In the genomic region with DNA sequence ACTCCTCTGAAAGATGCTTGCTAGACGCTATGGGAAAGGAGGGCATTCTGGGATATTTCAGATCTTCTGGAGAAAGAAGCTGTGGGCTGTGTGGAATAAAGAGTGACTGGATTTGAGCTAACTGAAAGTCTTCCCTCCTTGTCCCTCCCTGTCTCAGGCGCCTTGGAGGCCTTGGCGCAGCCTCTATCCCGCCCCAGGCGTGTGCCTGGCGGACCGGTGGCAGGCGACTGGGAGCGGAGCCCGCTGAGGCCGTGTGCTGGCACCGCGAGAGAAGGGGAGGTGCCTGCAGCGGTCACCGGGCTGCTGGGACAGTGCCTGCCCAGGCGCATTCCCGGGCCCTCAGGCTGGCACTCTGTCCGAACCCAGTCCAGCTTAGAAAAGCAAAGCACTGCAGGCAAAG, we compare ENCODE assay signal across 8 mouse cellular contexts. TPM values are rescaled to one million over a fixed set of nuclear protein-coding genes. Genes with fewer than 3 reads are reported as not detected.
DNase-seq lines count a peak whose midpoint lies in the region; ATAC-seq and TF ChIP-seq lines count a peak whose summit lies in the region.

No protein-coding gene starts in this region.

- H3K36me3 ChIP-seq in liver, embryonic 11.5 days (ENCODE audit: control insufficient read depth, insufficient read depth, low read length), result no peaks in the 10 kb centered on the region
- H3K36me3 ChIP-seq in liver, postnatal 0 days (replicated peaks; ENCODE audit: insufficient read depth, low read length), result no peaks in the 10 kb centered on the region
- H3K36me3 ChIP-seq in kidney, adult 2 months (ENCODE audit: control insufficient read depth, insufficient read depth, low read length), result no peaks in the 10 kb centered on the region
- H3K36me3 ChIP-seq in stomach, embryonic 16.5 days (ENCODE audit: control insufficient read depth, insufficient read depth, low read length), result no peaks in the 10 kb centered on the region; the same call in 1 of the 2 replicates

- no peaks in the 10 kb centered on the region for H3K9me3 ChIP-seq in liver, embryonic 11.5 days (ENCODE audit: control insufficient read depth, low read length)
- peaks cover 3% of the 10 kb centered on the region; the same call in 1 of the 2 replicates for H3K9me3 ChIP-seq in liver, postnatal 0 days (ENCODE audit: low read length)
- H3K9me3 ChIP-seq in stomach, embryonic 16.5 days (replicated peaks; ENCODE audit: control insufficient read depth, low read length), result peaks cover 7% of the 10 kb centered on the region; the same call in 1 of the 2 replicates

- no peak overlapping the region for H3K27ac ChIP-seq in liver, embryonic 11.5 days (ENCODE audit: low read depth, low read length)
- no peak overlapping the region for H3K27ac ChIP-seq in liver, postnatal 0 days (ENCODE audit: low read depth)
- H3K27ac ChIP-seq in cortical plate, adult 2 months (ENCODE audit: insufficient read depth, low read length), result no peak overlapping the region
- no peak overlapping the region for H3K27ac ChIP-seq in kidney, adult 2 months (ENCODE audit: insufficient read depth, low read depth, low read length)
- no peak overlapping the region for H3K27ac ChIP-seq in stomach, embryonic 16.5 days (ENCODE audit: low read length)

- no peak for ATAC-seq in liver, embryonic 11.5 days (replicated peaks; ENCODE audit: low FRiP score)
- no peak for ATAC-seq in liver, postnatal 0 days
- peak; percentile 59; the same call in 1 of the 2 replicates for ATAC-seq in stomach, embryonic 16.5 days (ENCODE audit: insufficient read depth, low FRiP score)

- no peak for TF ChIP-seq EP300 in liver, postnatal 0 days (IDR thresholded peaks at IDR 0.05; ENCODE audit: low read depth)

- H3K27me3 ChIP-seq in liver, embryonic 11.5 days (replicated peaks; ENCODE audit: control insufficient read depth, insufficient read depth, low read length), result peaks cover 77% of the 10 kb centered on the region
- peaks cover 69% of the 10 kb centered on the region for H3K27me3 ChIP-seq in liver, postnatal 0 days (ENCODE audit: insufficient read depth, low read length)
- peaks cover 4% of the 10 kb centered on the region for H3K27me3 ChIP-seq in kidney, adult 2 months (replicated peaks; ENCODE audit: control insufficient read depth, insufficient read depth, low read length)
- peaks cover 84% of the 10 kb centered on the region for H3K27me3 ChIP-seq in stomach, embryonic 16.5 days (ENCODE audit: control insufficient read depth, insufficient read depth, low read length)

- H3K4me3 ChIP-seq in liver, embryonic 11.5 days (ENCODE audit: low read depth, low read length), result no peak overlapping the region
- H3K4me3 ChIP-seq in liver, postnatal 0 days (ENCODE audit: low read depth, low read length), result no peak overlapping the region
- peak overlapping the region; percentile 54; the same call in 1 of the 2 replicates for H3K4me3 ChIP-seq in cortical plate, adult 2 months (ENCODE audit: insufficient read depth, low read length)
- H3K4me3 ChIP-seq in kidney, adult 2 months (ENCODE audit: insufficient read depth, low read depth, low read length), result no peak overlapping the region
- H3K4me3 ChIP-seq in stomach, embryonic 16.5 days (replicated peaks; ENCODE audit: low read length), result peak overlapping the region; percentile 4; the same call in 1 of the 2 replicates

- DNase-seq in liver, embryonic 11.5 days (ENCODE audit: low spot score), result no peak
- DNase-seq in liver, postnatal 0 days, result no peak
- DNase-seq in heart, adult 9 months (ENCODE audit: low spot score in 2 of 2), result peak; percentile 24 to 41
- DNase-seq in kidney, adult 2 months, result peak; percentile 74
- DNase-seq in mesoderm, embryonic 11.5 days (ENCODE audit: low read depth, low spot score), result peak; percentile 22
- no peak for DNase-seq in thymus, postnatal 0 days (ENCODE audit: low spot score)

- H3K4me2 ChIP-seq in liver, embryonic 11.5 days, result peak overlapping the region; percentile 13
- H3K4me2 ChIP-seq in liver, postnatal 0 days (ENCODE audit: low read depth, low read length), result no peak overlapping the region
- peak overlapping the region; percentile 5; the same call in 1 of the 2 replicates for H3K4me2 ChIP-seq in stomach, embryonic 16.5 days (ENCODE audit: low read depth, low read length)

- TF ChIP-seq CTCF in liver, postnatal 0 days (IDR thresholded peaks at IDR 0.05; ENCODE audit: low read depth), result no peak
- TF ChIP-seq CTCF in cortical plate, adult 2 months (IDR thresholded peaks at IDR 0.05; ENCODE audit: extremely low read depth, insufficient read depth, low read length), result no peak
- TF ChIP-seq CTCF in kidney, adult 2 months (conservative IDR thresholded peaks at IDR 0.05; ENCODE audit: insufficient read depth, insufficient read length, low read depth, low read length), result no peak

- H3K4me1 ChIP-seq in liver, embryonic 11.5 days (replicated peaks; ENCODE audit: control insufficient read depth, insufficient read depth, low read length), result no peaks in the 10 kb centered on the region
- peaks cover 3% of the 10 kb centered on the region; the same call in 1 of the 2 replicates for H3K4me1 ChIP-seq in liver, postnatal 0 days (ENCODE audit: insufficient read depth)
- H3K4me1 ChIP-seq in cortical plate, adult 2 months (ENCODE audit: control insufficient read depth, insufficient read depth, low read length), result no peaks in the 10 kb centered on the region
- no peaks in the 10 kb centered on the region; the same call in 1 of the 2 replicates for H3K4me1 ChIP-seq in kidney, adult 2 months (ENCODE audit: control insufficient read depth, insufficient read depth, low read length)
- peaks cover 7% of the 10 kb centered on the region; the same call in 1 of the 2 replicates for H3K4me1 ChIP-seq in stomach, embryonic 16.5 days (ENCODE audit: control insufficient read depth, insufficient read depth, low read length)

- H3K9ac ChIP-seq in liver, embryonic 11.5 days (ENCODE audit: low read depth, low read length), result no peak overlapping the region
- no peak overlapping the region for H3K9ac ChIP-seq in liver, postnatal 0 days (replicated peaks)
- no peak overlapping the region for H3K9ac ChIP-seq in stomach, embryonic 16.5 days (ENCODE audit: low read length)

- WGBS in liver, embryonic 11.5 days, result 4% methylated on average over 10 of the region's 18 CpGs
- under 1% methylated on average over 16 of the region's 18 CpGs for WGBS in liver, postnatal 0 days (ENCODE audit: insufficient replicate concordance)
- 1% methylated on average over 15 of the region's 18 CpGs for WGBS in kidney, adult 2 months
- 1% methylated on average over 18 of the region's 18 CpGs for WGBS in stomach, embryonic 16.5 days

- TF ChIP-seq POLR2A in cortical plate, adult 2 months (IDR thresholded peaks at IDR 0.05; ENCODE audit: extremely low read depth, insufficient read depth, low read length), result no peak
- TF ChIP-seq POLR2A in kidney, adult 2 months (IDR thresholded peaks at IDR 0.05; ENCODE audit: low read depth, low read length), result no peak

RNA-seq across cellular contexts. Expression of a gene that starts 1.1 kb away (rescaled TPM):
- 0.78 and 0.91 TPM in 2 replicates for polyA plus RNA-seq in liver, embryonic 11.5 days (2014; fragmentation: Nextera tagmentation; extraction: Ambion mirVana)
- not detected in 2 replicates for polyA plus RNA-seq in liver, postnatal 0 days (2015; fragmentation: Nextera tagmentation; extraction: Ambion mirVana)
- polyA plus RNA-seq in cortical plate, adult 2 months (2012; rRNA removed), result 5.8 and 6.6 TPM in 2 replicates
- polyA plus RNA-seq in kidney, adult 2 months (2012; rRNA removed), result 0.14 and 0.15 TPM in 2 replicates
- 2.9 and 3.5 TPM in 2 replicates for polyA plus RNA-seq in stomach, embryonic 16.5 days (2015; fragmentation: Nextera tagmentation; extraction: Ambion mirVana)
- 1.6 and 2.3 TPM in 2 replicates for polyA plus RNA-seq in thymus, postnatal 0 days (2015; fragmentation: Nextera tagmentation; extraction: Ambion mirVana)

RNA-seq across cellular contexts. Expression of a gene that starts 27.0 kb away (rescaled TPM):
- polyA plus RNA-seq in liver, embryonic 11.5 days (2014; fragmentation: Nextera tagmentation; extraction: Ambion mirVana), result 4.6 and 5.0 TPM in 2 replicates
- 146 and 162 TPM in 2 replicates for polyA plus RNA-seq in liver, postnatal 0 days (2015; fragmentation: Nextera tagmentation; extraction: Ambion mirVana)
- 0.13 and 0.25 TPM in 2 replicates for polyA plus RNA-seq in cortical plate, adult 2 months (2012; rRNA removed)
- polyA plus RNA-seq in kidney, adult 2 months (2012; rRNA removed), result 737 and 835 TPM in 2 replicates
- 2.8 and 4.3 TPM in 2 replicates for polyA plus RNA-seq in stomach, embryonic 16.5 days (2015; fragmentation: Nextera tagmentation; extraction: Ambion mirVana)
- polyA plus RNA-seq in thymus, postnatal 0 days (2015; fragmentation: Nextera tagmentation; extraction: Ambion mirVana), result 0.31 and 0.88 TPM in 2 replicates

Comparison
In these comparisons a context has a peak if more than half of its experiments do, and no peak if none do; other contexts are left out.
1. RNA of a gene that starts 27.0 kb away (polyA plus RNA-seq): 737 to 835 TPM in kidney, adult 2 months and 146 to 162 TPM in liver, postnatal 0 days; 4.6 to 5.0 TPM in liver, embryonic 11.5 days, 2.8 to 4.3 TPM in stomach, embryonic 16.5 days, 0.31 to 0.88 TPM in thymus, postnatal 0 days and 0.13 to 0.25 TPM in cortical plate, adult 2 months; every median in the first group is over 10 times any median in the second.
2. DNase-seq: peak in heart, adult 9 months (2 of 2), kidney, adult 2 months (single experiment) and mesoderm, embryonic 11.5 days (single experiment); none in liver, embryonic 11.5 days (single experiment), liver, postnatal 0 days (single experiment) and thymus, postnatal 0 days (single experiment).
3. H3K4me3 ChIP-seq: peak in cortical plate, adult 2 months (single experiment) and stomach, embryonic 16.5 days (single experiment); none in liver, embryonic 11.5 days (single experiment), liver, postnatal 0 days (single experiment) and kidney, adult 2 months (single experiment).